Mouse (Mus musculus) limb, embryonic 11.5 days (tissue): ENCODE measurements around the gene Nop2. TPM values are rescaled to one million over a fixed set of nuclear protein-coding genes. Genes with fewer than 3 reads are reported as not detected.

Source experiments
- ATAC-seq: fragments of 200-750 bp; cut with Nextera tagmentation; 2 replicates; pipeline ENCODE4 v1.8.0; 2017; ENCODE audit warnings: low read depth; ENCODE audit not compliant: insufficient number of reproducible peaks, low FRiP score, low TSS enrichment
- DNase-seq: peaks from one replicate; pipeline ENCODE4 v3.0.0-alpha.2; 2015; ENCODE audit warnings: low spot score
- H3K27ac ChIP-seq: fragments of 300-500 bp; sonication (generic); replicated peaks from 2 replicates; pipeline ENCODE4 v1.5.1; 2014; ENCODE audit warnings: low read depth, mild to moderate bottlenecking, low read length
- H3K27me3 ChIP-seq: fragments of 300-500 bp; sonication (generic); 2 replicates; pipeline ENCODE4 v1.6.1; 2014; ENCODE audit warnings: mild to moderate bottlenecking, low read length, mixed read lengths; ENCODE audit not compliant: control insufficient read depth, insufficient read depth
- H3K36me3 ChIP-seq: fragments of 300-500 bp; sonication (generic); 2 replicates; pipeline ENCODE4 v1.6.1; 2014; ENCODE audit warnings: mild to moderate bottlenecking, low read length, moderate library complexity, mixed read lengths; ENCODE audit not compliant: control insufficient read depth, insufficient read depth
- H3K4me1 ChIP-seq: fragments of 300-500 bp; sonication (generic); 2 replicates; pipeline ENCODE4 v1.6.1; 2014; ENCODE audit warnings: low read length, mixed read lengths; ENCODE audit not compliant: control insufficient read depth, insufficient read depth
- H3K4me2 ChIP-seq: fragments of 300-500 bp; sonication (generic); 2 replicates; pipeline ENCODE4 v1.6.1; 2014; ENCODE audit warnings: low read depth, mild to moderate bottlenecking, moderate library complexity; ENCODE audit not compliant: severe bottlenecking
- H3K4me3 ChIP-seq: fragments of 300-500 bp; sonication (generic); 2 replicates; pipeline ENCODE4 v1.5.1; 2014; ENCODE audit warnings: low read depth, low read length
- H3K9ac ChIP-seq: fragments of 300-500 bp; sonication (generic); 2 replicates; pipeline ENCODE4 v1.6.1; 2014; ENCODE audit warnings: mild to moderate bottlenecking, low read length
- H3K9me3 ChIP-seq: fragments of 300-500 bp; sonication (generic); 2 replicates; pipeline ENCODE4 v1.6.1; 2016; ENCODE audit warnings: low read length; ENCODE audit not compliant: control insufficient read depth
- WGBS: fragments of 180-500 bp; shearing (Covaris S2); extraction: QIAGEN DNeasy Blood & Tissue Kit; methylation state at CpG from one replicate; pipeline ENCODE4 v1.1.7; 2014; 5-methylcytosine and 5-hydroxymethylcytosine counted together
- polyA plus RNA-seq: library from polyadenylated mRNA; unstranded; fragments of >200 nt; fragmentation: Nextera tagmentation; extraction: Ambion mirVana; gene quantifications from 2 replicates; pipeline ENCODE4 v1.2.1, GENCODE M21; 2014

Gene Nop2
- polyA plus RNA-seq, 1 experiment from 2014 or later: 71.4 TPM

- 63% methylated on average over 5 of the region's 5 CpGs for WGBS
- Histone ChIP-seq H3K4me2 (peak overlapping the region; percentile 94; the same call in 1 of the 2 replicates), H3K27me3 (no peaks in the 10 kb centered on the region), H3K4me3 (peak overlapping the region; percentile 10; the same call in 1 of the 2 replicates), H3K9me3 (no peaks in the 10 kb centered on the region), H3K9ac (peak overlapping the region; percentile 45; the same call in 1 of the 2 replicates), H3K36me3 (peaks cover 37% of the 10 kb centered on the region), H3K4me1 (peaks cover 26% of the 10 kb centered on the region), H3K27ac (no peak overlapping the region)
- DNase-seq (no peak), ATAC-seq (no peak)
These were observed 32.2 kb upstream of the Nop2 start for GRCm38 (mm10) chr6:125099421-125099971.

GRCm38 (mm10) chr6:125101444-125101843, 30.3 kb upstream of the Nop2 start:
- H3K36me3 ChIP-seq: peaks cover 54% of the 10 kb centered on the region
- DNase-seq (peak; percentile 46), ATAC-seq (no peak)
- H3K4me2 ChIP-seq: no peak overlapping the region
- H3K9ac ChIP-seq: no peak overlapping the region
- WGBS: 66% methylated on average over 9 of the region's 9 CpGs
- H3K27me3 ChIP-seq: no peaks in the 10 kb centered on the region
- no peak overlapping the region for H3K4me3 ChIP-seq
- H3K27ac ChIP-seq: no peak overlapping the region
- H3K9me3 ChIP-seq: no peaks in the 10 kb centered on the region
- peaks cover 26% of the 10 kb centered on the region for H3K4me1 ChIP-seq

GRCm38 (mm10) chr6:125104223-125104622, 27.5 kb upstream of the Nop2 start:
- peaks cover 75% of the 10 kb centered on the region for H3K36me3 ChIP-seq
- no peak overlapping the region for H3K4me3 ChIP-seq
- H3K9me3 ChIP-seq: no peaks in the 10 kb centered on the region
- H3K27me3 ChIP-seq: no peaks in the 10 kb centered on the region
- H3K4me1 ChIP-seq: peaks cover 9% of the 10 kb centered on the region
- no peak overlapping the region for H3K9ac ChIP-seq
- no peak for ATAC-seq
- no peak overlapping the region for H3K4me2 ChIP-seq
- no peak overlapping the region for H3K27ac ChIP-seq
- WGBS: 90% methylated on average over 4 of the region's 4 CpGs
- DNase-seq: no peak

GRCm38 (mm10) chr6:125107705-125108104, 24.0 kb upstream of the Nop2 start:
- H3K36me3 ChIP-seq: peaks cover 86% of the 10 kb centered on the region
- H3K4me2 ChIP-seq: no peak overlapping the region
- no peak overlapping the region for H3K4me3 ChIP-seq
- no peaks in the 10 kb centered on the region for H3K9me3 ChIP-seq
- ATAC-seq (no peak), DNase-seq (no peak)
- WGBS: 94% methylated on average over 2 of the region's 2 CpGs
- no peak overlapping the region for H3K9ac ChIP-seq
- no peaks in the 10 kb centered on the region for H3K27me3 ChIP-seq
- no peak overlapping the region for H3K27ac ChIP-seq
- no peaks in the 10 kb centered on the region for H3K4me1 ChIP-seq

- Histone ChIP-seq H3K9me3 (no peaks in the 10 kb centered on the region), H3K4me1 (no peaks in the 10 kb centered on the region), H3K36me3 (peaks cover 93% of the 10 kb centered on the region), H3K4me2 (no peak overlapping the region), H3K9ac (no peak overlapping the region), H3K4me3 (no peak overlapping the region), H3K27me3 (no peaks in the 10 kb centered on the region), H3K27ac (no peak overlapping the region)
- WGBS: 82% methylated on average over 14 of the region's 14 CpGs
- ATAC-seq: no peak
- DNase-seq: no peak
These were observed 22.3 kb upstream of the Nop2 start for GRCm38 (mm10) chr6:125109371-125109770.

- Histone ChIP-seq H3K9ac (no peak overlapping the region), H3K27me3 (no peaks in the 10 kb centered on the region), H3K36me3 (peaks cover 83% of the 10 kb centered on the region), H3K9me3 (no peaks in the 10 kb centered on the region), H3K4me3 (no peak overlapping the region), H3K4me1 (no peaks in the 10 kb centered on the region), H3K4me2 (no peak overlapping the region), H3K27ac (no peak overlapping the region)
- 91% methylated on average over 7 of the region's 7 CpGs for WGBS
- DNase-seq: peak; percentile 71
- no peak for ATAC-seq
These were observed 20.8 kb upstream of the Nop2 start for GRCm38 (mm10) chr6:125110927-125111326.

- peaks cover 70% of the 10 kb centered on the region for H3K36me3 ChIP-seq
- no peak overlapping the region for H3K9ac ChIP-seq
- ATAC-seq (no peak), DNase-seq (no peak)
- H3K9me3 ChIP-seq: no peaks in the 10 kb centered on the region
- no peaks in the 10 kb centered on the region for H3K4me1 ChIP-seq
- WGBS: 94% methylated on average over 11 of the region's 11 CpGs
- H3K27ac ChIP-seq: no peak overlapping the region
- no peak overlapping the region for H3K4me3 ChIP-seq
- H3K27me3 ChIP-seq: no peaks in the 10 kb centered on the region
- no peak overlapping the region for H3K4me2 ChIP-seq
These were observed 19.2 kb upstream of the Nop2 start for GRCm38 (mm10) chr6:125112553-125112952.

- no peak for DNase-seq
- Histone ChIP-seq H3K4me3 (no peak overlapping the region), H3K27ac (no peak overlapping the region), H3K36me3 (peaks cover 41% of the 10 kb centered on the region), H3K9me3 (no peaks in the 10 kb centered on the region), H3K27me3 (no peaks in the 10 kb centered on the region), H3K9ac (no peak overlapping the region), H3K4me2 (no peak overlapping the region), H3K4me1 (no peaks in the 10 kb centered on the region)
- no peak for ATAC-seq
- WGBS: 95% methylated on average over 8 of the region's 8 CpGs
These were observed 12.3 kb upstream of the Nop2 start for GRCm38 (mm10) chr6:125119387-125119786.

GRCm38 (mm10) chr6:125128724-125129123, 3.0 kb upstream of the Nop2 start:
- WGBS: 90% methylated on average over 12 of the region's 12 CpGs
- peaks cover 28% of the 10 kb centered on the region for H3K36me3 ChIP-seq
- DNase-seq: no peak
- H3K27me3 ChIP-seq: no peaks in the 10 kb centered on the region
- no peak overlapping the region for H3K27ac ChIP-seq
- H3K9me3 ChIP-seq: no peaks in the 10 kb centered on the region
- H3K4me2 ChIP-seq: no peak overlapping the region
- H3K9ac ChIP-seq: no peak overlapping the region
- 0 out of 2 replicates have a peak, but pooled peaks cover 3% of the 10 kb centered on the region for H3K4me1 ChIP-seq
- no peak overlapping the region for H3K4me3 ChIP-seq
- ATAC-seq: no peak
